Comparison of ENCODE assay signal across 8 mouse cellular contexts in genomic region chr14:61360131-61360980, GRCm38 (mm10). TPM values are rescaled to one million over a fixed set of nuclear protein-coding genes. Genes with fewer than 3 reads are reported as not detected.
DNase-seq lines count a peak whose midpoint lies in the region; ATAC-seq and TF ChIP-seq lines count a peak whose summit lies in the region.

Gene Ebpl, minus strand, starts transcription at chr14:61360439.

- H3K4me1 ChIP-seq in hindbrain, embryonic 15.5 days (replicated peaks), result peaks cover 12% of the 10 kb centered on the region

- DNase-seq in Patski (ENCODE audit: low read depth, low spot score), result peak; percentile 13
- DNase-seq in cerebellum, postnatal 14 days, result peak; percentile 90
- peak; percentile 66 to 77 for DNase-seq in frontal cortex, postnatal 25 days (ENCODE audit: low spot score in 2 of 2)
- peak; percentile 87 for DNase-seq in left cerebral cortex, adult 11 months (ENCODE audit: low spot score)
- DNase-seq in lung, postnatal 4 days, result peak; percentile 91 to 95
- DNase-seq in retina, postnatal 7 days (ENCODE audit: low read depth, low spot score), result peak; percentile 81
- DNase-seq in urinary bladder, adult 2 months (ENCODE audit: low spot score), result peak; percentile 90

- CTCF ChIA-PET in Patski (lab: Charles Lee), result interaction anchor here (0.9 kb wide), 1 partner anchor 79 kb away, joined by 3 read pairs; no protein-coding TSS in a partner anchor

- under 1% methylated on average over 40 of the region's 40 CpGs for WGBS in hindbrain, embryonic 15.5 days

- no peaks in the 10 kb centered on the region for H3K9me3 ChIP-seq in hindbrain, embryonic 15.5 days

- H3K4me2 ChIP-seq in hindbrain, embryonic 15.5 days, result peak within 1 kb of the TSS; percentile 71

- peak within 1 kb of the TSS; percentile 81 for H3K27ac ChIP-seq in hindbrain, embryonic 15.5 days (replicated peaks)

- H3K9ac ChIP-seq in hindbrain, embryonic 15.5 days, result peak within 1 kb of the TSS; percentile 72

- no peaks in the 10 kb centered on the region; the same call in 1 of the 2 replicates for H3K36me3 ChIP-seq in hindbrain, embryonic 15.5 days

- H3K27me3 ChIP-seq in Patski, result no peaks in the 10 kb centered on the region
- no peaks in the 10 kb centered on the region for H3K27me3 ChIP-seq in hindbrain, embryonic 15.5 days

- TF ChIP-seq CTCF in Patski (IDR thresholded peaks at IDR 0.05), result no peak

- ATAC-seq in Patski, result peak; percentile 94
- ATAC-seq in hindbrain, embryonic 15.5 days (ENCODE audit: low FRiP score, low read depth), result peak; percentile 96

- in situ Hi-C loops in Patski (cut with MboI; ENCODE audit: low pct_unique_long_range_greater_than_20kb), result no loop called here

- POLR2A ChIA-PET in Patski (lab: Charles Lee), result interaction anchor here (0.7 kb wide), 1 partner anchor 20 kb away, joined by 3 read pairs; no protein-coding TSS in a partner anchor

- H3K4me3 ChIP-seq in hindbrain, embryonic 15.5 days, result peak within 1 kb of the TSS; percentile 52

RNA-seq across cellular contexts. Expression of gene Ebpl, which starts in this region (rescaled TPM):
- polyA plus RNA-seq in Patski (2021), result 4.0 TPM
- 10.1 and 11.6 TPM in 2 replicates for polyA plus RNA-seq in hindbrain, embryonic 15.5 days (2015; fragmentation: Nextera tagmentation; extraction: Ambion mirVana)
- 10.8 and 10.9 TPM in 2 replicates for polyA plus RNA-seq in urinary bladder, adult 2 months (2012; rRNA removed)

Comparison
In these comparisons a context has a peak if more than half of its experiments do, and no peak if none do; other contexts are left out.
1. Peak in every context shown above with its lines: DNase-seq, ATAC-seq, H3K4me3 ChIP-seq and H3K27ac ChIP-seq.
2. DNase-seq: peak in every context shown above with its lines; median percentile 93 in lung, postnatal 4 days; 90 in cerebellum, postnatal 14 days; 90 in urinary bladder, adult 2 months; 87 in left cerebral cortex, adult 11 months; 81 in retina, postnatal 7 days; 72 in frontal cortex, postnatal 25 days; 13 in Patski.